ENCODE assay signal across 21 mouse cellular contexts in genomic region chr5:127775749-127776148, GRCm38 (mm10).
DNase-seq lines count a peak whose midpoint lies in the region; ATAC-seq lines count a peak whose summit lies in the region.
"Had no signal": no experiment of that assay in that cellular context is flagged by ENCODE, and none has a peak within 500 bp of the region (broad histone marks: within the 10 kb centered on the region; RNA-seq: fewer than 3 reads in every experiment).

No protein-coding gene starts in this region.

- WGBS in lung, embryonic 16.5 days, result 43% methylated on average over 7 of the region's 7 CpGs

- no peak overlapping the region for H3K9ac ChIP-seq in lung, embryonic 16.5 days (ENCODE audit: low read length)
- H3K9ac ChIP-seq: embryonic facial prominence, embryonic 13.5 days; heart, embryonic 12.5 days; limb, embryonic 15.5 days; liver, postnatal 0 days had no signal

- H3K27ac ChIP-seq in lung, embryonic 16.5 days (ENCODE audit: low read length), result no peak overlapping the region
- H3K27ac ChIP-seq: embryonic facial prominence, embryonic 13.5 days; left cerebral cortex, adult 2 months; limb, embryonic 15.5 days; midbrain, embryonic 10.5 days had no signal

- peak; percentile 25 to 29 for DNase-seq in left cerebral cortex, adult 18-20 months (ENCODE audit: low spot score in 2 of 2)
- DNase-seq in left cerebral cortex, adult 11 months (ENCODE audit: low spot score), result no peak
- DNase-seq in frontal cortex, postnatal 36 days (ENCODE audit: low spot score in 2 of 2), result peak; percentile 16 to 31
- peak; percentile 51 to 56 for DNase-seq in right cerebral cortex, postnatal 10 days (ENCODE audit: low spot score in 2 of 2)
- no peak for DNase-seq in layer of hippocampus, postnatal 25 days (ENCODE audit: extremely low spot score in 1 of 2, low spot score in 1 of 2)
- DNase-seq in urinary bladder, postnatal 4 days (ENCODE audit: low spot score in 2 of 2), result no peak
- DNase-seq in thymus, adult 18-20 months, result no peak
- DNase-seq: adrenal gland, postnatal 10 days; B cell, adult 2 months; cerebellum, adult 2 months; heart, postnatal 36 days; kidney, adult 8-10 months; kidney, postnatal 4 days; liver, postnatal 0 days; thymus, postnatal 25 days had no signal

- H3K9me3 ChIP-seq in lung, embryonic 16.5 days (ENCODE audit: control insufficient read depth, low read length), result no peaks in the 10 kb centered on the region; the same call in 1 of the 2 replicates
- H3K9me3 ChIP-seq: embryonic facial prominence, embryonic 13.5 days; limb, embryonic 15.5 days had no signal

- peak; percentile 95 for ATAC-seq in lung, embryonic 16.5 days (ENCODE audit: low read depth)
- ATAC-seq: liver, postnatal 0 days had no signal

- H3K4me3 ChIP-seq in lung, embryonic 16.5 days (ENCODE audit: low read length), result no peak overlapping the region
- H3K4me3 ChIP-seq: embryonic facial prominence, embryonic 13.5 days; heart, embryonic 12.5 days; left cerebral cortex, adult 2 months; limb, embryonic 15.5 days; midbrain, embryonic 10.5 days had no signal

- no peaks in the 10 kb centered on the region for H3K4me1 ChIP-seq in lung, embryonic 16.5 days (replicated peaks; ENCODE audit: control insufficient read depth, insufficient read depth, low read length)
- H3K4me1 ChIP-seq: embryonic facial prominence, embryonic 13.5 days; heart, embryonic 12.5 days; limb, embryonic 15.5 days; midbrain, embryonic 10.5 days had no signal

- H3K4me2 ChIP-seq in lung, embryonic 16.5 days (ENCODE audit: low read depth, low read length), result no peak overlapping the region
- H3K4me2 ChIP-seq: embryonic facial prominence, embryonic 13.5 days; heart, embryonic 12.5 days; limb, embryonic 15.5 days had no signal

- no peaks in the 10 kb centered on the region for H3K27me3 ChIP-seq in lung, embryonic 16.5 days (ENCODE audit: control insufficient read depth, insufficient read depth, low read depth, low read length)
- H3K27me3 ChIP-seq: embryonic facial prominence, embryonic 13.5 days; heart, embryonic 12.5 days; limb, embryonic 15.5 days had no signal

- H3K36me3 ChIP-seq in lung, embryonic 16.5 days (ENCODE audit: control insufficient read depth, insufficient read depth, low read length), result no peaks in the 10 kb centered on the region
- H3K36me3 ChIP-seq: embryonic facial prominence, embryonic 13.5 days; heart, embryonic 12.5 days; limb, embryonic 15.5 days; midbrain, embryonic 10.5 days had no signal

Comparison
In these comparisons a context has a peak if more than half of its experiments do, and no peak if none do; other contexts are left out.
1. DNase-seq: peak in left cerebral cortex, adult 18-20 months (2 of 2), frontal cortex, postnatal 36 days (2 of 2) and right cerebral cortex, postnatal 10 days (2 of 2); none in left cerebral cortex, adult 11 months (single experiment), layer of hippocampus, postnatal 25 days (0 of 2), urinary bladder, postnatal 4 days (0 of 2) and thymus, adult 18-20 months (0 of 2).